Mouse (Mus musculus): Measurements from ENCODE around the gene Emg1. TPM values are rescaled to one million over a fixed set of nuclear protein-coding genes. Genes with fewer than 3 reads are reported as not detected.

Emg1 gene
- polyA plus RNA-seq, 1 experiment, result 153 TPM

- Histone ChIP-seq H3K4me3 (replicated peaks) (no peak overlapping the region), H3K36me3 (replicated peaks; ENCODE audit: low read length) (peaks cover 15% of the 10 kb centered on the region), H3K27me3 (replicated peaks) (peaks cover 16% of the 10 kb centered on the region), H3K4me1 (peaks cover 47% of the 10 kb centered on the region), H3K9me3 (no peaks in the 10 kb centered on the region)
- no peak for TF ChIP-seq FLI1 (IDR thresholded peaks at IDR 0.05; ENCODE audit: low read length)
- TF ChIP-seq GATA1 (IDR thresholded peaks at IDR 0.05; ENCODE audit: borderline replicate concordance, low read length), result no peak
These were observed 41.9 kb upstream of the Emg1 start for GRCm38 (mm10) chr6:124753861-124754260.

GRCm38 (mm10) chr6:124750405-124750804, 38.4 kb upstream of the Emg1 start:
- Histone ChIP-seq H3K9me3 (no peaks in the 10 kb centered on the region), H3K4me3 (replicated peaks) (no peak overlapping the region), H3K36me3 (replicated peaks; ENCODE audit: low read length) (peaks cover 36% of the 10 kb centered on the region)

GRCm38 (mm10) chr6:124746654-124747632, 35.0 kb upstream of the Emg1 start:
- Histone ChIP-seq H3K4me1 (peaks cover 45% of the 10 kb centered on the region), H3K4me3 (replicated peaks) (peak overlapping the region; percentile 95), H3K9me3 (no peaks in the 10 kb centered on the region), H3K27me3 (replicated peaks) (no peaks in the 10 kb centered on the region), H3K36me3 (replicated peaks; ENCODE audit: low read length) (peaks cover 53% of the 10 kb centered on the region)
- no peak for TF ChIP-seq GATA1 (IDR thresholded peaks at IDR 0.05; ENCODE audit: borderline replicate concordance, low read length)
- no peak for TF ChIP-seq FLI1 (IDR thresholded peaks at IDR 0.05; ENCODE audit: low read length)

More at GRCm38 (mm10) chr6:124750405-124750804, 38.4 kb upstream of the Emg1 start:
- TF ChIP-seq GATA1 (IDR thresholded peaks at IDR 0.05; ENCODE audit: borderline replicate concordance, low read length) (no peak), FLI1 (IDR thresholded peaks at IDR 0.05; ENCODE audit: low read length) (no peak)
- Histone ChIP-seq H3K27me3 (replicated peaks) (peaks cover 7% of the 10 kb centered on the region), H3K4me1 (peaks cover 36% of the 10 kb centered on the region)

- H3K36me3 ChIP-seq (replicated peaks; ENCODE audit: low read length), result peaks cover 53% of the 10 kb centered on the region
These were observed 34.3 kb upstream of the Emg1 start for GRCm38 (mm10) chr6:124746296-124746605.

GRCm38 (mm10) chr6:124745490-124746295, 33.7 kb upstream of the Emg1 start:
- peaks cover 53% of the 10 kb centered on the region for H3K36me3 ChIP-seq (replicated peaks; ENCODE audit: low read length)
- peaks cover 50% of the 10 kb centered on the region for H3K4me1 ChIP-seq
- no peak; the same call in 1 of the 2 replicates for TF ChIP-seq FLI1 (IDR thresholded peaks at IDR 0.05; ENCODE audit: low read length)
- TF ChIP-seq GATA1 (IDR thresholded peaks at IDR 0.05; ENCODE audit: borderline replicate concordance, low read length), result no peak
- no peaks in the 10 kb centered on the region for H3K27me3 ChIP-seq (replicated peaks)
- H3K4me3 ChIP-seq (replicated peaks), result peak overlapping the region; percentile 95
- H3K9me3 ChIP-seq, result no peaks in the 10 kb centered on the region

More at GRCm38 (mm10) chr6:124746296-124746605, 34.3 kb upstream of the Emg1 start:
- TF ChIP-seq GATA1 (IDR thresholded peaks at IDR 0.05; ENCODE audit: borderline replicate concordance, low read length) (no peak), FLI1 (IDR thresholded peaks at IDR 0.05; ENCODE audit: low read length) (no peak)
- H3K4me1 ChIP-seq, result peaks cover 50% of the 10 kb centered on the region
- peak overlapping the region; percentile 95 for H3K4me3 ChIP-seq (replicated peaks)
- no peaks in the 10 kb centered on the region for H3K27me3 ChIP-seq (replicated peaks)
- H3K9me3 ChIP-seq, result no peaks in the 10 kb centered on the region

GRCm38 (mm10) chr6:124744755-124745321, 32.9 kb upstream of the Emg1 start:
- peak overlapping the region; percentile 95 for H3K4me3 ChIP-seq (replicated peaks)
- no peak for TF ChIP-seq GATA1 (IDR thresholded peaks at IDR 0.05; ENCODE audit: borderline replicate concordance, low read length)
- no peak for TF ChIP-seq FLI1 (IDR thresholded peaks at IDR 0.05; ENCODE audit: low read length)
- peaks cover 52% of the 10 kb centered on the region for H3K36me3 ChIP-seq (replicated peaks; ENCODE audit: low read length)
- H3K4me1 ChIP-seq, result peaks cover 58% of the 10 kb centered on the region
- no peaks in the 10 kb centered on the region for H3K9me3 ChIP-seq
- H3K27me3 ChIP-seq (replicated peaks), result no peaks in the 10 kb centered on the region

- Histone ChIP-seq H3K4me1 (peaks cover 70% of the 10 kb centered on the region), H3K4me3 (replicated peaks) (no peak overlapping the region), H3K36me3 (replicated peaks; ENCODE audit: low read length) (peaks cover 50% of the 10 kb centered on the region), H3K27me3 (replicated peaks) (no peaks in the 10 kb centered on the region), H3K9me3 (no peaks in the 10 kb centered on the region)
- TF ChIP-seq FLI1 (IDR thresholded peaks at IDR 0.05; ENCODE audit: low read length) (no peak), GATA1 (IDR thresholded peaks at IDR 0.05; ENCODE audit: borderline replicate concordance, low read length) (no peak)
These were observed 31.7 kb upstream of the Emg1 start for GRCm38 (mm10) chr6:124743647-124744046.

GRCm38 (mm10) chr6:124742839-124743514, 31.0 kb upstream of the Emg1 start:
- H3K9me3 ChIP-seq, result no peaks in the 10 kb centered on the region
- TF ChIP-seq GATA1 (IDR thresholded peaks at IDR 0.05; ENCODE audit: borderline replicate concordance, low read length) (no peak), FLI1 (IDR thresholded peaks at IDR 0.05; ENCODE audit: low read length) (no peak)
- H3K27me3 ChIP-seq (replicated peaks), result no peaks in the 10 kb centered on the region
- H3K36me3 ChIP-seq (replicated peaks; ENCODE audit: low read length), result peaks cover 48% of the 10 kb centered on the region
- H3K4me1 ChIP-seq, result peaks cover 76% of the 10 kb centered on the region
- H3K4me3 ChIP-seq (replicated peaks), result peak overlapping the region; percentile 56

- H3K4me3 ChIP-seq (replicated peaks), result peak overlapping the region; percentile 97
- H3K4me1 ChIP-seq, result peaks cover 84% of the 10 kb centered on the region
- peaks cover 40% of the 10 kb centered on the region for H3K36me3 ChIP-seq (replicated peaks; ENCODE audit: low read length)
- no peaks in the 10 kb centered on the region for H3K27me3 ChIP-seq (replicated peaks)
- H3K9me3 ChIP-seq, result no peaks in the 10 kb centered on the region
- no peak for TF ChIP-seq GATA1 (IDR thresholded peaks at IDR 0.05; ENCODE audit: borderline replicate concordance, low read length)
- TF ChIP-seq FLI1 (IDR thresholded peaks at IDR 0.05; ENCODE audit: low read length), result no peak
These were observed 29.9 kb upstream of the Emg1 start for GRCm38 (mm10) chr6:124741842-124742241.

Measured in megakaryocyte, embryonic 14.5 days (primary cell).